Mouse (Mus musculus) limb, embryonic 11.5 days (tissue): ENCODE measurements around the gene Aph1b. TPM values are rescaled to one million over a fixed set of nuclear protein-coding genes. Genes with fewer than 3 reads are reported as not detected.

Experiments
- polyA plus RNA-seq: library from polyadenylated mRNA; unstranded; fragments of >200 nt; fragmentation: Nextera tagmentation; extraction: Ambion mirVana; gene quantifications from 2 replicates; pipeline ENCODE4 v1.2.1, GENCODE M21; 2014

Gene Aph1b
- polyA plus RNA-seq, 1 experiment from 2014 or later = 13.5 TPM

Other genes starting within 250 kb of the Aph1b start
- gene Usp3, start 202.3 kb downstream of the Aph1b start, polyA plus RNA-seq = 90.9 and 102 TPM in 2 replicates
- gene Car12, start 81.8 kb downstream of the Aph1b start, polyA plus RNA-seq = 2.8 and 4.3 TPM in 2 replicates
- gene Gm10647, start 1.5 kb upstream of the Aph1b start, polyA plus RNA-seq = 0.13 and 0.28 TPM in 2 replicates
- 1.1 and 3.2 TPM in 2 replicates for gene Aph1c, start 39.2 kb upstream of the Aph1b start, polyA plus RNA-seq
- 15.2 and 15.3 TPM in 2 replicates for gene Rab8b, start 124.2 kb upstream of the Aph1b start, polyA plus RNA-seq
- 816 and 842 TPM in 2 replicates for gene Rps27l, start 150.6 kb upstream of the Aph1b start, polyA plus RNA-seq
- gene Lactb, start 180.0 kb upstream of the Aph1b start, polyA plus RNA-seq = 9.0 and 10.6 TPM in 2 replicates